Mouse (Mus musculus) MEL (cell line): ENCODE data around the gene Ugt1a2. TPM values are rescaled to one million over a fixed set of nuclear protein-coding genes. Genes with fewer than 3 reads are reported as not detected.

Experiments used
- DNase-seq: peaks from one replicate; pipeline ENCODE4 v3.0.0; 2011; ENCODE audit warnings: low read depth, low spot score
- H3K27ac ChIP-seq: 2 replicates; pipeline ENCODE4 v1.5.1; 2012; ENCODE audit warnings: low read depth, mild to moderate bottlenecking, control low read depth, low read length, moderate library complexity; ENCODE audit not compliant: control insufficient read depth
- H3K27me3 ChIP-seq, 2 experiments: fragments of 150-350 bp in 1 of 2; sonication (generic) in 1 of 2; 2 replicates each; pipeline ENCODE4 v1.6.1; 2012; ENCODE audit warnings: low read length in 2 of 2, mild to moderate bottlenecking in 2 of 2, improper control_type of control experiment in 1 of 2, moderate library complexity in 1 of 2; ENCODE audit not compliant: insufficient read depth in 2 of 2, control insufficient read depth in 1 of 2
- H3K36me3 ChIP-seq, 2 experiments: 2 replicates each; pipeline ENCODE4 v1.6.1; 2012 to 2014; ENCODE audit warnings: low read length in 2 of 2, improper control_type of control experiment in 1 of 2, inconsistent platforms in 1 of 2, mild to moderate bottlenecking in 1 of 2; ENCODE audit not compliant: insufficient read depth in 2 of 2, control insufficient read depth in 1 of 2
- H3K4me1 ChIP-seq, 2 experiments: fragments of 150-350 bp in 1 of 2; sonication (generic) in 1 of 2; 2 replicates each; pipeline ENCODE4 v1.6.1; 2012; ENCODE audit warnings: low read length in 2 of 2, improper control_type of control experiment in 1 of 2, mild to moderate bottlenecking in 1 of 2; ENCODE audit not compliant: insufficient read depth in 2 of 2, control insufficient read depth in 1 of 2
- H3K4me3 ChIP-seq, 2 experiments: fragments of 150-350 bp in 1 of 2; sonication (generic) in 1 of 2; 2 replicates each; pipeline ENCODE4 v1.5.1; 2012; ENCODE audit warnings: low read depth in 2 of 2, low read length in 2 of 2, mild to moderate bottlenecking in 2 of 2, moderate library complexity in 2 of 2, control low read depth in 1 of 2, improper control_type of control experiment in 1 of 2; ENCODE audit not compliant: control insufficient read depth in 1 of 2, insufficient read depth in 1 of 2
- H3K79me2 ChIP-seq: 2 replicates; pipeline ENCODE4 v1.6.1; 2012; ENCODE audit warnings: mild to moderate bottlenecking, low read length, moderate library complexity; ENCODE audit not compliant: control insufficient read depth, poor library complexity, insufficient read depth
- H3K9ac ChIP-seq: 2 replicates; pipeline ENCODE4 v1.6.1; 2012; ENCODE audit warnings: low read depth, mild to moderate bottlenecking, control low read depth, low read length, moderate library complexity; ENCODE audit not compliant: control insufficient read depth, poor library complexity, severe bottlenecking
- H3K9me3 ChIP-seq: fragments of 150-350 bp; sonication (generic); replicated peaks from 2 replicates; pipeline ENCODE4 v1.6.1; 2012; ENCODE audit warnings: mild to moderate bottlenecking, low read length, improper control_type of control experiment, moderate library complexity; ENCODE audit not compliant: insufficient read depth
- CHD1 ChIP-seq: IDR thresholded peaks from 2 replicates; pipeline ENCODE4 v1.6.1; 2012; ENCODE audit warnings: low read depth, mild to moderate bottlenecking, inconsistent platforms, low read length, improper control_type of control experiment
- E2F4 ChIP-seq: IDR thresholded peaks from 2 replicates; pipeline ENCODE4 v1.6.1; 2011; ENCODE audit warnings: low read depth, low read length, improper control_type of control experiment, borderline replicate concordance
- EP300 ChIP-seq, 2 experiments: IDR thresholded peaks; 2 replicates each; pipeline ENCODE4 v1.6.1; 2011; ENCODE audit warnings: improper control_type of control experiment in 2 of 2, low read length in 2 of 2, low read depth in 1 of 2, mild to moderate bottlenecking in 1 of 2
- ETS1 ChIP-seq: IDR thresholded peaks from 2 replicates; pipeline ENCODE4 v1.6.1; 2012; ENCODE audit warnings: low read depth, mild to moderate bottlenecking, inconsistent platforms, low read length, improper control_type of control experiment, moderate library complexity
- MAFK ChIP-seq: IDR thresholded peaks from 2 replicates; pipeline ENCODE4 v1.6.1; 2011; ENCODE audit warnings: low read depth, mild to moderate bottlenecking, low read length, improper control_type of control experiment, borderline replicate concordance
- MAX ChIP-seq: IDR thresholded peaks from 2 replicates; pipeline ENCODE4 v1.6.1; 2011; ENCODE audit warnings: low read length, improper control_type of control experiment
- MEF2A ChIP-seq: IDR thresholded peaks from 2 replicates; pipeline ENCODE4 v1.6.1; 2014; ENCODE audit warnings: low read depth, mild to moderate bottlenecking, inconsistent platforms, low read length, improper control_type of control experiment; ENCODE audit not compliant: poor library complexity, insufficient replicate concordance, severe bottlenecking; ENCODE audit errors: extremely low read depth
- MYB ChIP-seq: IDR thresholded peaks from 2 replicates; pipeline ENCODE4 v1.6.1; 2011; ENCODE audit warnings: mild to moderate bottlenecking, low read depth, low read length, improper control_type of control experiment
- MYC ChIP-seq: IDR thresholded peaks from 2 replicates; pipeline ENCODE4 v1.6.1; 2011; ENCODE audit warnings: low read depth, mild to moderate bottlenecking, low read length, improper control_type of control experiment, moderate library complexity
- NELFE ChIP-seq: IDR thresholded peaks from 2 replicates; pipeline ENCODE4 v1.6.1; 2011; ENCODE audit warnings: low read depth, low read length, improper control_type of control experiment
- NRF1 ChIP-seq: IDR thresholded peaks from 2 replicates; pipeline ENCODE4 v1.6.1; 2014; ENCODE audit warnings: low read depth, mild to moderate bottlenecking, inconsistent platforms, low read length, improper control_type of control experiment, moderate library complexity; ENCODE audit not compliant: poor library complexity, insufficient read depth, severe bottlenecking
- SIN3A ChIP-seq: IDR thresholded peaks from 2 replicates; pipeline ENCODE4 v1.6.1; 2012; ENCODE audit warnings: low read length, improper control_type of control experiment, inconsistent platforms
- SMC3 ChIP-seq: IDR thresholded peaks from 2 replicates; pipeline ENCODE4 v1.6.1; 2011; ENCODE audit warnings: low read depth, low read length, improper control_type of control experiment
- TCF12 ChIP-seq: IDR thresholded peaks from 2 replicates; pipeline ENCODE4 v1.6.1; 2014; ENCODE audit warnings: low read depth, mild to moderate bottlenecking, inconsistent platforms, low read length, improper control_type of control experiment, moderate library complexity
- ZC3H11A ChIP-seq: IDR thresholded peaks from 2 replicates; pipeline ENCODE4 v1.6.1; 2012; ENCODE audit warnings: low read depth, mild to moderate bottlenecking, inconsistent platforms, low read length, improper control_type of control experiment
- ZMIZ1 ChIP-seq: IDR thresholded peaks from 2 replicates; pipeline ENCODE4 v1.6.1; 2012; ENCODE audit warnings: low read depth, mild to moderate bottlenecking, inconsistent platforms, low read length, improper control_type of control experiment, moderate library complexity
- polyA plus RNA-seq, 2 experiments: library from polyadenylated mRNA; stranded (reverse) in 1 of 2; unstranded in 1 of 2; fragments of >175 nt in 1 of 2; fragments of >200 nt in 1 of 2; gene quantifications; 2 replicates each; pipeline versions ENCODE4 v1.2.1 to v1.2.4; 2012; ENCODE audit warnings: low replicate concordance in 2 of 2, low read depth in 1 of 2; ENCODE audit not compliant: insufficient read length in 2 of 2, insufficient read depth in 1 of 2, missing spikeins in 1 of 2
- total RNA-seq: library from RNA; depleted of rRNA; stranded (reverse); fragments of 300-350 nt; gene quantifications from 2 replicates; pipeline ENCODE4 v1.2.3, GENCODE M21; 2012

The Ugt1a2 gene
- total and polyA plus RNA-seq, 3 experiments, result not detected

DNA sequence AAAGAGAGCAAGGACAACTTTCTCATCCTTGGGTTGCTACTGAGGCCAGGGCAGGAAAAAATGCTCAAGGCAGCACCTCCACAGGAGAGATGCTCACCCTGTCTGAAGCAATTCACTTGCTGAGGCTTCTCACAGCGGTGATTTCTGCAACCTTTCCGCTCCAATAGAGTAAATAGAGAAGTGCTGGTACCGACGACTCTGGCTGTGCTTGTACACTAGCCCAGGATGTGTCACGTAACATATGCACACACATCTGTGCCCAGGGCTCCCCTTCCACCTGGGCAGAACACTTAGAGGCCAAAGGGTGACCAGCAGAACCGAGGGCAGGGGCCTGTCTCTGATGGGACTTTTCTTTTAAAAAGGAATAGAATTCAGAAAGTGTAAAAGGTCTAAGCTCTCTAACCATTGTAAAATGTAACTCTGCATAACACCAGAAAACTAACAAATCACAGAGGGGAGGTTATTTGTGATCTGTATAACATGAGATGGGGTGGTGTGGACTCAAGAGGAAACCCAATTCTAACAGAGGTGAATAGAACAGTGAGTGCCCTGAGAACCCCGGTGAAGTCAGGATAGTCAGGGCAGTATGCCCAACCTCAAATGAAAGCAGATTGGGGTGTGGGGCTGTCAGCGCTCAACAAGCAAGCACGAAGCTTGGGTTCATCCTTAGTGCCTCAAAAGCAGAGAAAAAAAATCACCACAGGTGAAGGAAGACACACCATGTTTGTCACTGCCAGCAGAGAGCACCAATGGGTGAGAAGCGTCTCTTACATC, 60.4 kb downstream of the Ugt1a2 start:
- Histone ChIP-seq H3K27me3 (no peaks in the 10 kb centered on the region), H3K9ac (no peak overlapping the region), H3K4me3 (no peak overlapping the region), H3K4me1 (peaks cover 7 to 17% of the 10 kb centered on the region in 2 experiments), H3K27ac (no peak overlapping the region), H3K9me3 (no peaks in the 10 kb centered on the region), H3K36me3 (peaks cover 6 to 24% of the 10 kb centered on the region in 2 experiments), H3K79me2 (no peaks in the 10 kb centered on the region)
- TF ChIP-seq MEF2A (no peak), E2F4 (no peak; the same call in 1 of the 2 replicates), MYC (no peak), MAFK (no peak), MYB (no peak), TCF12 (no peak), SIN3A (no peak), NRF1 (no peak), ZMIZ1 (no peak), ZC3H11A (no peak)
- DNase-seq, result no peak

- Histone ChIP-seq H3K36me3 (peaks cover 14 to 24% of the 10 kb centered on the region in 2 experiments), H3K4me1 (peaks cover 7 to 17% of the 10 kb centered on the region in 2 experiments), H3K27ac (peak overlapping the region; percentile 31; the same call in 1 of the 2 replicates), H3K9ac (no peak overlapping the region), H3K27me3 (no peaks in the 10 kb centered on the region), H3K9me3 (no peaks in the 10 kb centered on the region), H3K4me3 (no peak overlapping the region), H3K79me2 (no peaks in the 10 kb centered on the region)
- peak; percentile 61; the same call in 1 of the 2 replicates for TF ChIP-seq ZMIZ1
- TF ChIP-seq SMC3, result peak; percentile 13; the same call in 1 of the 2 replicates
- TF ChIP-seq EP300 (IDR thresholded peaks at IDR 0.05; ENCODE audit: low read depth in 1 of 2, low read length in 2 of 2), result 0 out of 4 replicates have a peak, but pooled peaks of 1 of the 2 experiments have one; percentile 5
- TF ChIP-seq MAX, result 0 out of 2 replicates have a peak, but pooled peaks have one; percentile 1
- no peak for TF ChIP-seq CHD1
- no peak for TF ChIP-seq ETS1
- TF ChIP-seq NELFE, result peak; percentile 20; the same call in 1 of the 2 replicates
- peak; percentile 49 for DNase-seq
Observed at GRCm38 (mm10) chr1:88261706-88262105, 61.3 kb downstream of the Ugt1a2 start.
